Mouse (Mus musculus) liver, adult 2 months (tissue): Measurements from ENCODE around the gene Rbp2. TPM values are rescaled to one million over a fixed set of nuclear protein-coding genes. Genes with fewer than 3 reads are reported as not detected.

Source experiments
- DNase-seq: peaks from one replicate; pipeline ENCODE4 v3.0.0-alpha.2; 2011; ENCODE audit warnings: low read depth, low spot score; ENCODE audit errors: extremely low read depth
- H3K27ac ChIP-seq: fragments of 200-500 bp; replicated peaks from 2 replicates; pipeline ENCODE4 v1.5.1; 2012; ENCODE audit warnings: low read depth, mild to moderate bottlenecking, control low read depth, inconsistent platforms, low read length; ENCODE audit not compliant: insufficient read depth
- H3K27me3 ChIP-seq: fragments of 200-500 bp; 2 replicates; pipeline ENCODE4 v1.6.1; 2012; ENCODE audit warnings: mild to moderate bottlenecking, moderate library complexity, low read length, inconsistent platforms; ENCODE audit not compliant: control insufficient read depth, insufficient read depth
- H3K36me3 ChIP-seq: fragments of 200-500 bp; 2 replicates; pipeline ENCODE4 v1.6.1; 2012; ENCODE audit warnings: low read length, inconsistent platforms; ENCODE audit not compliant: control insufficient read depth, insufficient read depth
- H3K4me1 ChIP-seq: fragments of 200-500 bp; 2 replicates; pipeline ENCODE4 v1.6.1; 2011; ENCODE audit warnings: low read length; ENCODE audit not compliant: control insufficient read depth, insufficient read depth
- H3K4me3 ChIP-seq: fragments of 200-500 bp; 2 replicates; pipeline ENCODE4 v1.5.1; 2011; ENCODE audit warnings: low read depth, mild to moderate bottlenecking, control low read depth, low read length, moderate library complexity; ENCODE audit not compliant: insufficient read depth
- H3K79me2 ChIP-seq: fragments of 200-500 bp; 2 replicates; pipeline ENCODE4 v1.6.1; 2012; ENCODE audit warnings: inconsistent platforms, mild to moderate bottlenecking, low read length, moderate library complexity; ENCODE audit not compliant: control insufficient read depth, insufficient read depth
- H3K9ac ChIP-seq: fragments of 200-500 bp; 2 replicates; pipeline ENCODE4 v1.6.1; 2012; ENCODE audit warnings: low read depth, mild to moderate bottlenecking, control low read depth, inconsistent platforms, low read length
- CTCF ChIP-seq: fragments of 200-500 bp; IDR thresholded peaks from 2 replicates; pipeline ENCODE4 v1.5.1; 2011; ENCODE audit warnings: low read depth, low read length, control low read depth
- POLR2A ChIP-seq: fragments of 200-500 bp; IDR thresholded peaks from 2 replicates; pipeline ENCODE4 v1.6.1; 2011; ENCODE audit warnings: low read length, control low read depth; ENCODE audit not compliant: insufficient read depth; ENCODE audit errors: extremely low read depth
- WGBS: fragments of 180-500 bp; shearing (Covaris S2); methylation state at CpG from one replicate; pipeline ENCODE4 v1.1.7; 2018; 5-methylcytosine and 5-hydroxymethylcytosine counted together
- polyA plus RNA-seq: library from polyadenylated mRNA; depleted of rRNA; stranded (reverse); fragments of >200 nt; gene quantifications from 2 replicates; pipeline ENCODE4 v1.2.3, GENCODE M21; 2012
- total RNA-seq: library from RNA; depleted of rRNA; stranded (reverse); fragments of >200 nt; gene quantifications from 2 replicates; pipeline ENCODE4 v1.2.3, GENCODE M21; 2014

Rbp2 gene
- total and polyA plus RNA-seq, 2 experiments: not detected

DNA sequence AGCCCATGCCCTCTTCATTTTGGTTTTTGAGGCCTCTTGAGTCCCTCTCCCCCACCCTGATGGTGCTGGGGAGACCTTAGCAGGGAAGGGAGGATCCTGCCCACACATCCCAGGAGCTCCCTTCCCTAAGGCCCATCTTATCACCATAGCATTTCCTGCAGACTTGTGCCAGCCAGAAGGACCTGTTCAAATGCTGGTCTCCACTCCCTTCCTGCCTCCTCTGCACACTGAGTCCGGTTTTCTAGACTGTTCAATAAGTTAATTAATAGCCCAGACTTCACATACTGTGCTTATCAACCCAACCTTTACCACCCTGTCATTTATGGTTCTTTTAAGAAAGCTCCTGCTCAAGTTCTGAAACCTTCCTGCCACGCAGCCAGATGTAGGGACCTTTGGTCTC lies 19.2 kb upstream of the Rbp2 start:
- no peak overlapping the region for H3K9ac ChIP-seq
- H3K4me1 ChIP-seq: no peaks in the 10 kb centered on the region
- no peaks in the 10 kb centered on the region for H3K79me2 ChIP-seq
- no peak for DNase-seq
- 26% methylated on average over 2 of the region's 2 CpGs for WGBS
- TF ChIP-seq POLR2A (no peak), CTCF (no peak)
- no peak overlapping the region for H3K4me3 ChIP-seq
- no peaks in the 10 kb centered on the region for H3K36me3 ChIP-seq
- no peaks in the 10 kb centered on the region for H3K27me3 ChIP-seq
- H3K27ac ChIP-seq: no peak overlapping the region

DNA sequence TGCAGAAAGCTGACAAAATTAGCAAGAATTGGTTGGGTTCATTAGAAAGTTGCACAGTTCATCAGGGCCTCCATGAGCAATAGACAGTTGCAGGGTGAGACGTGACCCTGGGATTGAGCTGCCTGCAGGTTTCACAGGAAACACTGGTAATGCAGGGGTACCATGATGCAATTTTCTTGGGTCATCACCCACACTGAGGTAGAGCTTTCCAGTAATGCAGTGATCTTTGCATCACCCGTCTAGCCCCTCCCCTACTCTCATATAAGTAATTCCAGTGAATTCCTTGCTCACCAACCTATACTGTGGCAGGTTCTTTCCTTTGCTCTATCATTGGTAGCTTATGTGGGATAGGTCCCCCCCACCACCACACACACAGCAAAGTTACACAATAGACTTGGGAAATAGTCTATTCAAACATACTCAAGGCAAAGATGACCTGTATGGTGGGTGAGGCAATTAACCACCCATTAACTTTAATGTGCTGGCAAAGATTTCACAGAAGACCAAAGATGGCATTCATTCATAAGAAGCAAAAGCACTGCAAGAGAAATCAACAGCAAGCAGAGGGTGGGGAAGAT lies 5.7 kb upstream of the Rbp2 start:
- no peak overlapping the region for H3K27ac ChIP-seq
- H3K79me2 ChIP-seq: no peaks in the 10 kb centered on the region
- WGBS: 89% methylated on average over 2 of the region's 2 CpGs
- no peak for DNase-seq
- H3K4me1 ChIP-seq: peaks cover 2% of the 10 kb centered on the region
- no peaks in the 10 kb centered on the region for H3K36me3 ChIP-seq
- no peak overlapping the region for H3K9ac ChIP-seq
- TF ChIP-seq CTCF (no peak), POLR2A (no peak)
- no peak overlapping the region for H3K4me3 ChIP-seq
- H3K27me3 ChIP-seq: no peaks in the 10 kb centered on the region

DNA sequence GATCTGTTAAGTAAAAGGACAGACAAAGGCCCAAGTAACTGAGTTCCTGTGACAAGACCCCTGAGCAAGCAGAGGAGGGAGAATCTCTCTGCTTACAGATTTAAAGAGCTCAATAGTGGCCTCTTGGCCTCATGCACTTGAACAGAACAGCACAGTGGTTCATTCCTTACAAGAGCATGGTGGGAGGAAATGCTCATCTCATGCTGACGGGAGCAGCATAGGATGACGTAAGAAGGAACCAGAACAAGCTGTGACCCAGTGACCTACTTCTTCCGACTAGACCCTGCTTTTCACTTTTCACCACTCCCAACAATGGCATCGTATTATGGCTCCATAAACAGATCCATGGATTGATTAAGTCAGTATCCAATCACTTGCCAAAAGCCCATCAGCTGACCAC lies 3.7 kb upstream of the Rbp2 start:
- Histone ChIP-seq H3K27me3 (no peaks in the 10 kb centered on the region), H3K27ac (no peak overlapping the region), H3K36me3 (no peaks in the 10 kb centered on the region), H3K9ac (no peak overlapping the region), H3K4me3 (no peak overlapping the region), H3K4me1 (peaks cover 3% of the 10 kb centered on the region; the same call in 1 of the 2 replicates), H3K79me2 (no peaks in the 10 kb centered on the region)
- no peak for TF ChIP-seq CTCF
- TF ChIP-seq POLR2A: no peak
- WGBS: 82% methylated on average over 4 of the region's 4 CpGs
- DNase-seq: no peak

DNA sequence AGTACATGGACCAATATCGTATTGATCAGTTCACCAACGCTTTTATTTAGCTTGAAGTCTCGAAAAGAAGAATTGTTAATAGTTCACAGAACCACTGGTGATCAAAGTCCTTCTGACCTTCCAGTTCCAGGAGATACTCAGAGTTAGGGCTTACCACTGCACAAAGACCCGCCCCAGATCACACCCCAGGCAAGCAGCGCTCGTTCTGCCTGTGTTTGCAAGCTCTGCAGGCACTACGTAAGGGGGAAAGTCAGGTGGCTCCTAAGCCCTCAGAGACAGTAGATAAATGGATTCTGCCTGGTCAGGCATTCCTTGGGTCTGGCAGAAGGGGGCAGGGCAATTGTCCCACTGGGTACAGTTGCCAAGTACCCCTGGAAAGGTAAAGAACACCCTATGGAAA lies 895 bp upstream of the Rbp2 start:
- Histone ChIP-seq H3K27ac (no peak overlapping the region), H3K36me3 (no peaks in the 10 kb centered on the region), H3K9ac (no peak overlapping the region), H3K4me1 (peaks cover 3% of the 10 kb centered on the region; the same call in 1 of the 2 replicates), H3K79me2 (no peaks in the 10 kb centered on the region), H3K27me3 (no peaks in the 10 kb centered on the region), H3K4me3 (no peak overlapping the region)
- TF ChIP-seq POLR2A (no peak), CTCF (no peak)
- 38% methylated on average over 7 of the region's 7 CpGs for WGBS
- no peak for DNase-seq

GRCm38 (mm10) chr9:98487273-98487672 lies 1.4 kb downstream of the Rbp2 start:
- no peak overlapping the region for H3K27ac ChIP-seq
- H3K9ac ChIP-seq: no peak overlapping the region
- DNase-seq: no peak
- WGBS: 80% methylated on average over 6 of the region's 6 CpGs
- H3K4me1 ChIP-seq: peaks cover 3% of the 10 kb centered on the region; the same call in 1 of the 2 replicates
- H3K27me3 ChIP-seq: no peaks in the 10 kb centered on the region
- H3K36me3 ChIP-seq: no peaks in the 10 kb centered on the region
- TF ChIP-seq POLR2A: no peak
- TF ChIP-seq CTCF: no peak
- no peaks in the 10 kb centered on the region for H3K79me2 ChIP-seq
- no peak overlapping the region for H3K4me3 ChIP-seq

GRCm38 (mm10) chr9:98489532-98489931 lies 3.6 kb downstream of the Rbp2 start:
- Histone ChIP-seq H3K9ac (no peak overlapping the region), H3K36me3 (no peaks in the 10 kb centered on the region), H3K4me3 (no peak overlapping the region), H3K79me2 (no peaks in the 10 kb centered on the region), H3K27me3 (no peaks in the 10 kb centered on the region), H3K27ac (no peak overlapping the region), H3K4me1 (peaks cover 3% of the 10 kb centered on the region; the same call in 1 of the 2 replicates)
- no peak for DNase-seq
- TF ChIP-seq CTCF: no peak
- TF ChIP-seq POLR2A: no peak
- 69% methylated on average over 4 of the region's 4 CpGs for WGBS
